Mouse (Mus musculus): ENCODE results near the gene Pnpla5.

DNA sequence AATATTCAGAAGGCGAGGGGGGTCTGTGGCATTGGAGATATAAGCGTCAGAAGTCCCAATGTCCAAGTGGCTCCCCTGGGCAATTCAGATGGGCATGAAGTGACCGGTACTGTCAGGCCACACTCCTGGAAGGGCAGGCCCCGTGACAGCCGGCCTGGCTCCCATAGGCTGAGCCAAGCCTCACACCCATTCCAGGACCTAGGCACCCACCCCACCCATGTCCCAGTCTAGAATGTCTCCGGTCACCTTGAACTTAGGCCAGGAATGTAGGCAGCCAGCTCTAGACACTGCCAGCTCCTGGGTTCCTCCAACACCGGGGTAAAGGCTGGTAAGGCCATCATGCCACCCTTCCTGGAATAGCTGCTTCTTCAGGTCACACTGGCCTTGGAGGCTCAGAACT is 9.0 kb upstream of the Pnpla5 start:
- TF ChIP-seq CTCF (IDR thresholded peaks at IDR 0.05; ENCODE audit: low read depth) = no peak
- TF ChIP-seq EP300 (optimal IDR thresholded peaks at IDR 0.05) = no peak
